Mouse (Mus musculus) heart, embryonic 11.5 days (tissue): Measurements from ENCODE around the gene Iqce. TPM values are rescaled to one million over a fixed set of nuclear protein-coding genes. Genes with fewer than 3 reads are reported as not detected.

Experiments
- ATAC-seq: fragments of 200-750 bp; cut with Nextera tagmentation; replicated peaks from 2 replicates; pipeline ENCODE4 v1.8.0; 2017; ENCODE audit warnings: moderate library complexity; ENCODE audit not compliant: insufficient number of reproducible peaks, low FRiP score, low TSS enrichment
- H3K27ac ChIP-seq: fragments of 300-500 bp; sonication (generic); 2 replicates; pipeline ENCODE4 v1.5.1; 2014; ENCODE audit warnings: mild to moderate bottlenecking, low read depth, low read length
- H3K27me3 ChIP-seq: fragments of 300-500 bp; sonication (generic); 2 replicates; pipeline ENCODE4 v1.6.1; 2014; ENCODE audit warnings: mild to moderate bottlenecking, low read length, mixed read lengths; ENCODE audit not compliant: control insufficient read depth, insufficient read depth
- H3K36me3 ChIP-seq: fragments of 300-500 bp; sonication (generic); 2 replicates; pipeline ENCODE4 v1.6.1; 2014; ENCODE audit warnings: mild to moderate bottlenecking, low read length, moderate library complexity, mixed read lengths; ENCODE audit not compliant: control insufficient read depth, insufficient read depth
- H3K4me1 ChIP-seq: fragments of 300-500 bp; sonication (generic); 2 replicates; pipeline ENCODE4 v1.6.1; 2014; ENCODE audit warnings: low read length; ENCODE audit not compliant: control insufficient read depth, insufficient read depth
- H3K4me2 ChIP-seq: fragments of 300-500 bp; sonication (generic); 2 replicates; pipeline ENCODE4 v1.6.1; 2014; ENCODE audit warnings: mild to moderate bottlenecking, moderate library complexity
- H3K4me3 ChIP-seq: fragments of 300-500 bp; sonication (generic); 2 replicates; pipeline ENCODE4 v1.5.1; 2014; ENCODE audit warnings: low read depth, low read length
- H3K9ac ChIP-seq: fragments of 300-500 bp; sonication (generic); 2 replicates; pipeline ENCODE4 v1.6.1; 2014; ENCODE audit warnings: mild to moderate bottlenecking, low read depth, low read length, moderate library complexity
- H3K9me3 ChIP-seq: fragments of 300-500 bp; sonication (generic); replicated peaks from 2 replicates; pipeline ENCODE4 v1.6.1; 2016; ENCODE audit warnings: low read length; ENCODE audit not compliant: control insufficient read depth
- WGBS: fragments of 180-500 bp; shearing (Covaris S2); extraction: QIAGEN DNeasy Blood & Tissue Kit; methylation state at CpG from one replicate; pipeline ENCODE4 v1.1.7; 2014; ENCODE audit not compliant: insufficient replicate concordance; 5-methylcytosine and 5-hydroxymethylcytosine counted together
- polyA plus RNA-seq: library from polyadenylated mRNA; unstranded; fragments of >200 nt; fragmentation: Nextera tagmentation; extraction: Ambion mirVana; gene quantifications from 2 replicates; pipeline ENCODE4 v1.2.1, GENCODE M21; 2014

Gene Iqce
- polyA plus RNA-seq, 1 experiment from 2014 or later, result 10.7 TPM

- no peaks in the 10 kb centered on the region for H3K36me3 ChIP-seq
- no peak for ATAC-seq
- peaks cover 22% of the 10 kb centered on the region for H3K4me1 ChIP-seq
- 57% methylated on average over 8 of the region's 8 CpGs for WGBS
- no peaks in the 10 kb centered on the region for H3K27me3 ChIP-seq
- H3K9ac ChIP-seq, result no peak overlapping the region; the same call in 1 of the 2 replicates
- no peak overlapping the region for H3K4me3 ChIP-seq
- H3K27ac ChIP-seq, result peak overlapping the region; percentile 62
- peak overlapping the region; percentile 1 for H3K4me2 ChIP-seq
- H3K9me3 ChIP-seq, result no peaks in the 10 kb centered on the region
These were observed 40.8 kb downstream of the Iqce start for GRCm38 (mm10) chr5:140661427-140661826.

- Histone ChIP-seq H3K9me3 (no peaks in the 10 kb centered on the region), H3K9ac (no peak overlapping the region), H3K36me3 (no peaks in the 10 kb centered on the region), H3K4me3 (no peak overlapping the region), H3K27me3 (no peaks in the 10 kb centered on the region), H3K4me1 (peaks cover 22% of the 10 kb centered on the region), H3K4me2 (no peak overlapping the region), H3K27ac (no peak overlapping the region)
- ATAC-seq, result no peak
- WGBS, result 84% methylated on average over 1 of the region's 1 CpGs
These were observed 41.8 kb downstream of the Iqce start for GRCm38 (mm10) chr5:140660398-140660797.

GRCm38 (mm10) chr5:140659607-140660272 is 42.4 kb downstream of the Iqce start:
- no peak overlapping the region for H3K4me3 ChIP-seq
- no peak overlapping the region for H3K27ac ChIP-seq
- 53% methylated on average over 16 of the region's 16 CpGs for WGBS
- peaks cover 22% of the 10 kb centered on the region for H3K4me1 ChIP-seq
- no peak for ATAC-seq
- no peak overlapping the region for H3K4me2 ChIP-seq
- no peaks in the 10 kb centered on the region for H3K9me3 ChIP-seq
- H3K27me3 ChIP-seq, result no peaks in the 10 kb centered on the region
- H3K9ac ChIP-seq, result no peak overlapping the region
- no peaks in the 10 kb centered on the region for H3K36me3 ChIP-seq

- peaks cover 6% of the 10 kb centered on the region; the same call in 1 of the 2 replicates for H3K4me1 ChIP-seq
- H3K36me3 ChIP-seq, result no peaks in the 10 kb centered on the region
- no peak overlapping the region for H3K9ac ChIP-seq
- H3K9me3 ChIP-seq, result no peaks in the 10 kb centered on the region
- no peak overlapping the region for H3K4me2 ChIP-seq
- H3K4me3 ChIP-seq, result no peak overlapping the region
- H3K27me3 ChIP-seq, result no peaks in the 10 kb centered on the region
- H3K27ac ChIP-seq, result no peak overlapping the region
- 72% methylated on average over 15 of the region's 15 CpGs for WGBS
- no peak for ATAC-seq
These were observed 47.9 kb downstream of the Iqce start for GRCm38 (mm10) chr5:140654096-140654845.

- Histone ChIP-seq H3K27ac (no peak overlapping the region), H3K4me3 (no peak overlapping the region), H3K4me2 (no peak overlapping the region), H3K9me3 (no peaks in the 10 kb centered on the region), H3K27me3 (no peaks in the 10 kb centered on the region), H3K4me1 (peaks cover 7% of the 10 kb centered on the region; the same call in 1 of the 2 replicates), H3K9ac (no peak overlapping the region), H3K36me3 (no peaks in the 10 kb centered on the region)
- no peak for ATAC-seq
- WGBS, result 59% methylated on average over 7 of the region's 7 CpGs
These were observed 49.6 kb downstream of the Iqce start for GRCm38 (mm10) chr5:140652587-140652986.

- H3K27me3 ChIP-seq, result no peaks in the 10 kb centered on the region
- no peaks in the 10 kb centered on the region for H3K36me3 ChIP-seq
- no peak for ATAC-seq
- H3K4me3 ChIP-seq, result no peak overlapping the region
- H3K9ac ChIP-seq, result no peak overlapping the region
- WGBS, result 86% methylated on average over 11 of the region's 11 CpGs
- H3K27ac ChIP-seq, result no peak overlapping the region
- no peak overlapping the region for H3K4me2 ChIP-seq
- peaks cover 21% of the 10 kb centered on the region for H3K4me1 ChIP-seq
- no peaks in the 10 kb centered on the region for H3K9me3 ChIP-seq
These were observed 50.9 kb downstream of the Iqce start for GRCm38 (mm10) chr5:140651231-140651630.

GRCm38 (mm10) chr5:140649881-140650414 is 52.2 kb downstream of the Iqce start:
- Histone ChIP-seq H3K27ac (0 out of 2 replicates have a peak overlapping the region, but pooled peaks have one; percentile 2), H3K9me3 (no peaks in the 10 kb centered on the region), H3K36me3 (no peaks in the 10 kb centered on the region), H3K4me2 (peak overlapping the region; percentile 60), H3K9ac (no peak overlapping the region), H3K4me1 (peaks cover 32% of the 10 kb centered on the region), H3K4me3 (no peak overlapping the region), H3K27me3 (no peaks in the 10 kb centered on the region)
- WGBS, result 67% methylated on average over 7 of the region's 7 CpGs
- no peak for ATAC-seq

GRCm38 (mm10) chr5:140649101-140649667 is 53.0 kb downstream of the Iqce start:
- ATAC-seq, result peak; percentile 94
- H3K4me1 ChIP-seq, result peaks cover 38% of the 10 kb centered on the region
- peak overlapping the region; percentile 91 for H3K4me3 ChIP-seq
- no peaks in the 10 kb centered on the region for H3K27me3 ChIP-seq
- 2% methylated on average over 25 of the region's 26 CpGs for WGBS
- no peaks in the 10 kb centered on the region for H3K9me3 ChIP-seq
- H3K27ac ChIP-seq, result 0 out of 2 replicates have a peak overlapping the region, but pooled peaks have one; percentile 2
- no peaks in the 10 kb centered on the region for H3K36me3 ChIP-seq
- H3K9ac ChIP-seq, result peak overlapping the region; percentile 2; the same call in 1 of the 2 replicates
- peak overlapping the region; percentile 60 for H3K4me2 ChIP-seq
